Comparison of ENCODE assay signal across 10 mouse cellular contexts in genomic region chr10:22361415-22362352, GRCm38 (mm10). TPM values are rescaled to one million over a fixed set of nuclear protein-coding genes. Genes with fewer than 3 reads are reported as not detected.
DNase-seq lines count a peak whose midpoint lies in the region; ATAC-seq and TF ChIP-seq lines count a peak whose summit lies in the region.
"Not testable (repeated sequence)": the region's sequence is repeated elsewhere in the genome, so short reads cannot be mapped to it uniquely, and the experiment has no call there.
"Had no signal": no experiment of that assay in that cellular context is flagged by ENCODE, and none has a peak within 500 bp of the region (broad histone marks: within the 10 kb centered on the region; RNA-seq: fewer than 3 reads in every experiment).

No protein-coding gene starts in this region.

- TF ChIP-seq EP300 in heart, postnatal 0 days (IDR thresholded peaks at IDR 0.05; ENCODE audit: low read depth) = not testable (repeated sequence)

- H3K27me3 ChIP-seq in forebrain, embryonic 13.5 days; heart, postnatal 0 days (ENCODE audit: control insufficient read depth, insufficient read depth, low read length); intestine, postnatal 0 days (replicated peaks; ENCODE audit: control insufficient read depth, insufficient read depth, low read length); liver, embryonic 12.5 days (replicated peaks); midbrain, embryonic 12.5 days: not testable (repeated sequence)

- not testable (repeated sequence) for H3K9ac ChIP-seq in forebrain, embryonic 13.5 days; heart, postnatal 0 days (replicated peaks; ENCODE audit: low read depth, low read length); intestine, postnatal 0 days (ENCODE audit: low read depth, low read length); liver, embryonic 12.5 days; midbrain, embryonic 12.5 days (replicated peaks)

- peak overlapping the region; percentile 42 for H3K4me2 ChIP-seq in forebrain, embryonic 13.5 days
- peak overlapping the region; percentile 42; the same call in 1 of the 2 replicates for H3K4me2 ChIP-seq in heart, postnatal 0 days (ENCODE audit: low read depth, low read length)
- H3K4me2 ChIP-seq in intestine, postnatal 0 days (replicated peaks; ENCODE audit: low read depth) = peak overlapping the region; percentile 48
- peak overlapping the region; percentile 37 for H3K4me2 ChIP-seq in liver, embryonic 12.5 days
- peak overlapping the region; percentile 40 for H3K4me2 ChIP-seq in midbrain, embryonic 12.5 days (replicated peaks)

- ATAC-seq in forebrain, embryonic 13.5 days = peak; percentile 95
- 0 out of 2 replicates have a peak, but pooled peaks have one; percentile 49 for ATAC-seq in heart, postnatal 0 days (ENCODE audit: insufficient read depth, low read depth)
- not testable (repeated sequence) for ATAC-seq in intestine, postnatal 0 days
- 0 out of 2 replicates have a peak, but pooled peaks have one; percentile 40 for ATAC-seq in liver, embryonic 12.5 days
- ATAC-seq in midbrain, embryonic 12.5 days (ENCODE audit: low FRiP score, low read depth) = peak; percentile 90

- not testable (repeated sequence) for H3K9me3 ChIP-seq in forebrain, embryonic 13.5 days (replicated peaks); heart, postnatal 0 days (replicated peaks; ENCODE audit: control insufficient read depth, low read length); intestine, postnatal 0 days (ENCODE audit: control insufficient read depth); liver, embryonic 12.5 days (replicated peaks); midbrain, embryonic 12.5 days

- H3K36me3 ChIP-seq in forebrain, embryonic 13.5 days (ENCODE audit: poor library complexity, severe bottlenecking); heart, postnatal 0 days (replicated peaks; ENCODE audit: control insufficient read depth, insufficient read depth, low read length); intestine, postnatal 0 days (ENCODE audit: control insufficient read depth, insufficient read depth); liver, embryonic 12.5 days; midbrain, embryonic 12.5 days: not testable (repeated sequence)

- H3K4me3 ChIP-seq in forebrain, embryonic 13.5 days; heart, postnatal 0 days (ENCODE audit: low read depth, low read length); intestine, postnatal 0 days (ENCODE audit: low read depth, low read length); liver, embryonic 12.5 days: not testable (repeated sequence)
- H3K4me3 ChIP-seq in midbrain, embryonic 12.5 days = peak overlapping the region; percentile 23

- H3K4me1 ChIP-seq in forebrain, embryonic 13.5 days; heart, postnatal 0 days (ENCODE audit: control insufficient read depth, insufficient read depth); intestine, postnatal 0 days (replicated peaks; ENCODE audit: control insufficient read depth, insufficient read depth, low read length); liver, embryonic 12.5 days; midbrain, embryonic 12.5 days: not testable (repeated sequence)

- TF ChIP-seq CTCF in heart, postnatal 0 days (IDR thresholded peaks at IDR 0.05; ENCODE audit: low read depth); intestine, postnatal 0 days (IDR thresholded peaks at IDR 0.05; ENCODE audit: low read depth): not testable (repeated sequence)

- under 1% methylated on average over 8 of the region's 15 CpGs for WGBS in forebrain, embryonic 13.5 days
- WGBS in heart, postnatal 0 days = under 1% methylated on average over 9 of the region's 15 CpGs
- WGBS in intestine, postnatal 0 days = 2% methylated on average over 7 of the region's 15 CpGs
- WGBS in liver, embryonic 12.5 days (ENCODE audit: insufficient replicate concordance) = 1% methylated on average over 10 of the region's 15 CpGs
- WGBS in midbrain, embryonic 12.5 days = 0% methylated on average over 9 of the region's 15 CpGs

- H3K27ac ChIP-seq in forebrain, embryonic 13.5 days; heart, postnatal 0 days (ENCODE audit: low read depth); intestine, postnatal 0 days (ENCODE audit: low read depth, low read length); liver, embryonic 12.5 days; midbrain, embryonic 12.5 days (replicated peaks): not testable (repeated sequence)

- DNase-seq in A20 (ENCODE audit: low read depth, low spot score) = peak; percentile 69
- DNase-seq in adrenal gland, postnatal 36 days = peak; percentile 2 to 5
- DNase-seq in heart, postnatal 0 days (ENCODE audit: low spot score) = not testable (repeated sequence)
- DNase-seq in retina, postnatal 1 day = peak; percentile 31

RNA-seq across cellular contexts. Expression of gene Raet1d, which starts 1.3 kb away (rescaled TPM):
- total RNA-seq in adrenal gland, postnatal 36 days (2021) = not detected
- 7.3 and 11.0 TPM in 2 replicates for polyA plus RNA-seq in forebrain, embryonic 13.5 days (2015; fragmentation: Nextera tagmentation; extraction: Ambion mirVana)
- total RNA-seq in heart, postnatal 0 days (2014; rRNA removed; ENCODE audit: low replicate concordance) = 4.3 TPM in 1 of 2 replicates, not detected in the other
- polyA plus RNA-seq in heart, postnatal 0 days (2015; fragmentation: Nextera tagmentation; extraction: Ambion mirVana) = 2.0 and 2.5 TPM in 2 replicates
- 1.3 and 1.8 TPM in 2 replicates for polyA plus RNA-seq in intestine, postnatal 0 days (2015; fragmentation: Nextera tagmentation; extraction: Ambion mirVana)
- polyA plus RNA-seq in liver, embryonic 12.5 days (2016; fragmentation: Nextera tagmentation; extraction: Ambion mirVana) = 6.0 and 7.1 TPM in 2 replicates
- polyA plus RNA-seq in midbrain, embryonic 12.5 days (2016; fragmentation: Nextera tagmentation; extraction: Ambion mirVana) = 14.2 and 14.5 TPM in 2 replicates
- total RNA-seq: gastrocnemius, postnatal 14 days; layer of hippocampus, postnatal 25 days had no signal
